Mouse (Mus musculus): ENCODE measurements around the gene Rapgef4.

DNA sequence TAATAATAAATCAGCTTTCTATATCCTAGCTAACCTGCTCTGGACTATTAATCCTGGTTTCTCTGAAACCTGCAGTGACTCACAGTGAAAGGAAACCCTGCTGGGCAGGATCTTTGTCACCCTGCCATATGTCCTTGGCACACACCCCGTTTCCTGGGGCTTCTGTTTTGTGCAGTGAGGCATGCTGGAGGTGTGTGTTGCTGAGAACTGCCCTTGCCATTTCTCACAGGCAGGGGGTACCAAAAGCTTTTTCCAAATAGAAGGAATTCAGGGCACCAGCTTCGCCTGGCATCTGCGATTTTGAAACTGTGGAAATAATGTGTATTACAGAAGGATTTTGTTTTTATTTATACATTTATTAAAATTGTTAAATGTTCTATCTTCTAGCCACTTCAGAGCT lies 40.8 kb downstream of the Rapgef4 start:
- TF ChIP-seq CTCF (IDR thresholded peaks at IDR 0.05; ENCODE audit: control insufficient read depth, insufficient read depth, insufficient replicate concordance, low read depth, low read length): no peak
- no peak for TF ChIP-seq POLR2A (IDR thresholded peaks at IDR 0.05; ENCODE audit: control insufficient read depth, low read depth, low read length)
